Mouse (Mus musculus): ENCODE data around the gene Nhp2. TPM values are rescaled to one million over a fixed set of nuclear protein-coding genes. Genes with fewer than 3 reads are reported as not detected.

Nhp2 gene
- 42.3 TPM for total RNA-seq (2023)

DNA sequence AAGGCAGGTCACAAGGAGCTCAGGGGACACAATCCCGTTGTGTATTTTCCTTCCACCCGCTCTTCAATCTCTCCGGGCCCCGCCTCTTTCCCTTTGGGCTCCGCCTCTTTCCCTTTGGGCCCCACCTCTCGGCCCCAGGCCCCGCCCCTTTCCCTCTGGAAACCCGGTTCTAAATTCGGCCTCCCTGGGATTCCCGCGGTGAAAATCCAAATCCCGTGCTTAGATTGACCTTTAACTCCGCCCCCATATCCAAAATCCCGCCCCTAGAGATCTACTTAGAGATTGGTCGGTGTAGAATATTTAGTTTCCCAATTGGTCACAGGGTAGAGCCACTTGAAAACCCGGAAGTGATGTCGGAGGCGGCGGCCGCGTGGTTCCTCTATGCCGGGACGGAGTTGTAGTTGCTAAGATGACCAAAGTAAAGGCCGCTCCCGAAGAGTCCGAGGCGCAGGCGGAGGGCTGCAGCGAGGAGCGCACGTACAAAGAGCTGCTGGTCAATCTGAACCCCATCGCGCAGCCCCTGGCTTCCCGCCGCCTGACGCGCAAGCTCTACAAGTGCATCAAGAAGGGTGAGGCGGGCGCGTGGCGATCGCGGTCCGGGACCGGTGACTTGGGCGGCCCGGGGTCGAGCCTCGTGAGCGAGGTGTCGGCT is at the start of gene Nhp2:
TSS of gene Nhp2 (plus strand) at position 327 of the 652 bp plus-strand sequence.

DNA sequence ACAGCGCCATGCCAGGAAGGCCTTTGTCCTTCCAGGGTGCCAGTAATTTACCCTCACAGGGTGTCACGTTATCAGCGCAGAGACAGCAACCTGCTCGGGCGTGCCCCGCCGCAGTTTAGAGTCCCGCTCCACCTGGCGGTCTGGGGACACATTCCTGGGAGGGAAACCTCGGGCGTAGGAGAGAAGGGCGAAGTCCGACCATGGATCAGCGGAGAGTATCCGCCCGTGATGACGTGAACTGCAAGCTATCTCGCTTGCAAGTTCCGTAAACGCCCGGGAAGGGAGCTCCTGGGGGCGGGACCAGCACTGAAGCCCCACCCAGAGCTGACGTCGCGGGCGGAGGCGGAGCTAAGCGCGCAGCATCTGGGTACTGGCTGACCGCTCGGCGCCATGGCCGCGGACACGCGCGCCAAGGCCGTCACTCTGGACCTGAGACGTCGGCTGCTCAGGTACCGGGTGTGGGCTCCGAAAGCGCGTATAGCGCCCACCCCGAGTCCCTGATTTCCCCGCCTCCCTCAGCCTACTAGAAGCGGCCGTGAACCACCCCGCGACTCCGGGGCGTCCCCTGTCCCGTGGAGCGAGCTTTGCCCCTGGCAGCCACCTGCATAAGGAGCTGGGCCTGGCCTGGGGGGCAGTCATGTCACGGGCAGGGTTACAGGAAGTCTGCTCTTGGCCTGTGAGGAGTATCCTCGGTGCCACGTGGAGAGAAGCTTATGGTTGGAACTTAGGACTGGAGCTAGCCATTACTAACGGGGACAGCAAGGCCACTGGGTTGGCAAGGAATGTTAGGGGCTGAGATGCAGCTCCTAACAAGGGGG is 34.9 kb upstream of the Nhp2 start, which contains the start of gene Phykpl:
TSS of gene Phykpl (plus strand) at position 327 of the 818 bp plus-strand sequence.

DNA sequence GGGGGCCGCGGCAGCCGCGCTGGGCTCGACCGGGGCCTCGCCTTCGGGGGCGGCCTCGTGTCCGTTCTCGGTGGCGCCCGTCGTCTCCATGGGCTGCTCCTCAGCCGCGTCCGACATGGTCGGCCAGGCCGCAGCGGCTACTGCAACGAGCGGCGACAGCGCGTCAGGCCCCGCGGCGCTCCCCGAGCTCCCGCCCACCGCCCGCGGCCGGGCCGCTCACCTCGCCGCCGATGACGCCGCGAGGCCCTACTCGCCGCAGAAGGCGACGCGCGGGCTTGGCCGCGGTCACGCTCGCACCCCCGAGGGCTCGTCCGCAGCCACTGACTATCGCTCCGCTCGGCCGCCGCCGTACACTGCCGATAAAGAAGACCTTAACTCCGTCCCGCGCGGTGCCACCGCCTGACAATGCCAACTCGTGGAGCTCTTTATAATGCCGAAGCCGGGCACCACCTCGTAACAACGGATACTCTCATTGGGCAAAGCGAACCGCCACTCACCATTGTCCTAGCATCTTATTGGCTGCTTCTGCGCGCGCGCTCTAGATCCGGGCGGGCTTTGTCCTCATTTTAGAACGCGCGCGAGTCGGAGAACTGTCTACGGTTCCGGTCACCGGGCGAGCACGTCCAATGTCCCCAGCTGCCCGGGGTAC is 13.0 kb upstream of the Nhp2 start, which contains the start of gene Hnrnpab:
TSS of gene Hnrnpab (minus strand) at position 401 of the 649 bp plus-strand sequence.

DNA sequence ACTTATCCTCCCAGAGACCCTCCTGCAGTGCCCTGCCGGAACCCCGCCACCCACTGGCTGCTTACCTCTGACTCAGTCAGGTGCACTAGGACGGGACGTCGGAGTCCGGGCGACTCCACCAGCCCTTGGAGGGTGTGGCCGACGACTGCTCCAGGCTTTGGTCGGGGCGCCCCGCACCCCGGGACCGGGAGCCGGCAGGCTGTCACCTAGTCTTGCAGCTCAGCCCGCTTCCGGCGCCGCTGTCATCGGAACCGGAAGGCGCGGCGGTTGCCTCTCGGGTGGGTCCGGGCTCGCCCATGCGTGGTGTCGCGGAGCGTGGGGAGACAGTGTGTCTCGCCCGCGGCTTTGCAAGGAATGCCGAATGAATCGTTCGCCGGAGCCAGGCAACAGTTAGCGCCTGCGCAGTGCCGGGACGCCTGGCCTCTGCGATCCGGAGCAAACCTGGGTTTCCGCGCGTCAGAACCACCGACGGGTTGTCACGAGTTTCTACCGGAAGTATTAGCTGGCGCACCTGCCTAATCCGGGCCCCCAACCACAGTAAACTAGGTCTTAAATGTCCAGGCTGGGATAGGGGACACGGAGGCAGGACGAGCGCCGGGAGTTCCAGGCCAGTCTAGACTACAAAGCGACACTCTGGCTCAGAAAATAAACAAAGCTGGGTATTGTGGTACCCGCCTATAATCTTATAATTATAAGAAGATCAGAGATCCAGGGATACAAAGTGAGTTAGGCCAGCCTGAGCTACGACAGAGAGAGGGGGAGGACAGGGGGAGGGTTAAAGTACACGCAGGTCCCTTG is 16.2 kb downstream of the Nhp2 start, which contains the start of gene Rmnd5b:
TSS of gene Rmnd5b (minus strand) at position 372 of the 798 bp plus-strand sequence.

DNA sequence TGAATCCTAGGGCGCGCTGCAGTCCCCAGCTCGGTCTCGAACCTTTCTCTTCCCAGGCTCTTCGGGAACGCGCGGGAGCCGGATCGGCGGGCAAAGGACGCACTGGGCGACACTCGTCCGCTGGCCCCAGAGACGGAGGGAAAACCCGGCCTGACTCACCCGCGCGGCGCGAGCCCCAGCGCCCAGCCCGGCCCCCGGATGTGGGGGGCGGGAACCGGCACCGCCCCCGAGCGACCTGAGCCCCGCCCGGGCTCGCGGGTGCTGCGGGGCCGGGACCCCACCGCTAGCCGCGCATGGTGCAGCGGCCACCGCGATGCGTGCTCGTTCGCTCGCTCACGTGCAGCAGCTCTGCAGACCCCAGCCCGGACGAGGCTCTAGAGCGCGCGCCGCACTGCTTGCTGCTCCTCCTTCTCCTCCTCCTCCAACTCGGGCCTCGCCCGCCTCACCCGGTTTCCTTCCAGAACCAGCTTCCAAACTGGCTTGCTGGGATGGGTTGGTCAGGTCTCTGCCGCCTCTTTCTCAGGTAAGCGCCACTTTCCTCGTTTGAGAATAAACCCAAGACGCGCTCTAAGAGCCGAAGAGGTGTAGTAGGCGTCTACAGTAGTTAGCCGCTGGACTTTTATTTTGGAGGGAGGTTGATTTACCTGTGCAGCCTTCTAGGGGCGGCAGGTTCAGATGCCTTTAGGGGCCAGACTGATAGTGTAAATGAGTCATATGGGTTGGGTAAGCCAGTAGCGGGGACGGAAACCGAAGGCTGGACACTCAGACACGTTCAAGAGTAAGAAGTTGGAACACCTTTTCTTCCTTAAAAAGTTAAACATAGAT is 31.4 kb downstream of the Nhp2 start, which contains the start of the genes N4bp3 and D930048N14Rik:
TSS of gene N4bp3 (minus strand) at position 152 of the 825 bp plus-strand sequence.
TSS of gene D930048N14Rik (plus strand) at position 264 of the 825 bp plus-strand sequence.

Other genes starting within 250 kb of the Nhp2 start
- 12.7 TPM for gene Phykpl, start 35.0 kb upstream of the Nhp2 start, total RNA-seq (2023)
- gene Hnrnpab, start 12.9 kb upstream of the Nhp2 start, total RNA-seq (2023): 258 TPM
- gene Rmnd5b, start 16.2 kb downstream of the Nhp2 start, total RNA-seq (2023): 57.0 TPM
- gene N4bp3, start 31.1 kb downstream of the Nhp2 start, total RNA-seq (2023): 5.3 TPM
- 0.71 TPM for gene D930048N14Rik, start 31.2 kb downstream of the Nhp2 start, total RNA-seq (2023)
- gene 0610009B22Rik, start 69.1 kb downstream of the Nhp2 start, total RNA-seq (2023): 3.0 TPM
- gene Sec24a, start 143.9 kb downstream of the Nhp2 start, total RNA-seq (2023): 55.5 TPM
- 31.3 TPM for gene Sar1b, start 144.0 kb downstream of the Nhp2 start, total RNA-seq (2023)
- gene Jade2, start 237.9 kb downstream of the Nhp2 start, total RNA-seq (2023): 66.0 TPM